Mouse (Mus musculus) intestine, postnatal 0 days (tissue): ENCODE data around the gene Gpr132. TPM values are rescaled to one million over a fixed set of nuclear protein-coding genes. Genes with fewer than 3 reads are reported as not detected.

Source experiments
- ATAC-seq: fragments of 200-750 bp; cut with Nextera tagmentation; 2 replicates; pipeline ENCODE4 v1.8.0; 2017; ENCODE audit warnings: mild to moderate bottlenecking, moderate TSS enrichment, moderate library complexity
- H3K27ac ChIP-seq: fragments of 300-500 bp; sonication (generic); 2 replicates; pipeline ENCODE4 v1.5.1; 2014; ENCODE audit warnings: mild to moderate bottlenecking, low read depth, low read length, moderate library complexity
- H3K27me3 ChIP-seq: fragments of 300-500 bp; sonication (generic); replicated peaks from 2 replicates; pipeline ENCODE4 v1.6.1; 2014; ENCODE audit warnings: low read length, mixed read lengths; ENCODE audit not compliant: control insufficient read depth, insufficient read depth
- H3K36me3 ChIP-seq: fragments of 300-500 bp; sonication (generic); 2 replicates; pipeline ENCODE4 v1.6.1; 2014; ENCODE audit warnings: mild to moderate bottlenecking, moderate library complexity; ENCODE audit not compliant: control insufficient read depth, insufficient read depth
- H3K4me1 ChIP-seq: fragments of 300-500 bp; sonication (generic); replicated peaks from 2 replicates; pipeline ENCODE4 v1.6.1; 2014; ENCODE audit warnings: antibody characterized with exemption, low read length, mixed read lengths; ENCODE audit not compliant: control insufficient read depth, insufficient read depth
- H3K4me2 ChIP-seq: fragments of 300-500 bp; sonication (generic); replicated peaks from 2 replicates; pipeline ENCODE4 v1.6.1; 2014; ENCODE audit warnings: low read depth, mild to moderate bottlenecking, moderate library complexity
- H3K4me3 ChIP-seq: fragments of 300-500 bp; sonication (generic); 2 replicates; pipeline ENCODE4 v1.5.1; 2014; ENCODE audit warnings: low read depth, low read length
- H3K9ac ChIP-seq: fragments of 300-500 bp; sonication (generic); 2 replicates; pipeline ENCODE4 v1.6.1; 2014; ENCODE audit warnings: mild to moderate bottlenecking, low read depth, low read length
- H3K9me3 ChIP-seq: fragments of 300-500 bp; sonication (generic); 2 replicates; pipeline ENCODE4 v1.6.1; 2016; ENCODE audit warnings: mixed run types; ENCODE audit not compliant: control insufficient read depth
- CTCF ChIP-seq: sonication (generic); IDR thresholded peaks from 2 replicates; pipeline ENCODE4 v1.5.1; 2016; ENCODE audit warnings: low read depth, mild to moderate bottlenecking, control low read depth, antibody characterized with exemption, moderate library complexity
- WGBS: fragments of 180-500 bp; shearing (Covaris S2); extraction: QIAGEN DNeasy Blood & Tissue Kit; methylation state at CpG from one replicate; pipeline ENCODE4 v1.1.7; 2014; 5-methylcytosine and 5-hydroxymethylcytosine counted together
- polyA plus RNA-seq: library from polyadenylated mRNA; unstranded; fragments of >200 nt; fragmentation: Nextera tagmentation; extraction: Ambion mirVana; gene quantifications from 2 replicates; pipeline ENCODE4 v1.2.1, GENCODE M21; 2015

The Gpr132 gene
- polyA plus RNA-seq, 1 experiment from 2014 or later = 0.30 TPM

DNA sequence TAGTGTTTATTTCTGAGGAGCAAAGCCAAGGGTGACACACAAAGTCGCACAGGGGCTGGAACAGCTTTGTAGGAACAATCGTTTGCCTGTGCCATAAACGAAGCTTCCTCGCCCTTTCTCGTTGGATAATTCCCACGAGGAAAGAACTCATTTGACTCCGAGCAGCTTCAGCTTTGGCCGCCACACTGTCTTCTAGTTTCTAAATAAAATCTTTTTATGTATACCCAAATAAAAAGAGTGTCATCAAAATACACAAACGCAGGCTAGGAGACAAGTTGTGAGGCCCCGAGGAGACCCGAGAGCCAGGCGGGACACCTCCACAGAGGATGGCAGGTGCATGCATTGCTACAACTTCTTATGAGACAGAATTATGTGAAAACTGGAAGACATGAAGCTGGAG, 30.3 kb upstream of the Gpr132 start:
- Histone ChIP-seq H3K27me3 (0 out of 2 replicates have a peak, but pooled peaks cover 4% of the 10 kb centered on the region), H3K9me3 (no peaks in the 10 kb centered on the region), H3K36me3 (no peaks in the 10 kb centered on the region), H3K27ac (no peak overlapping the region), H3K9ac (no peak overlapping the region), H3K4me2 (no peak overlapping the region), H3K4me1 (no peaks in the 10 kb centered on the region), H3K4me3 (no peak overlapping the region)
- no peak for ATAC-seq
- no peak for TF ChIP-seq CTCF
- WGBS = 52% methylated on average over 12 of the region's 12 CpGs

DNA sequence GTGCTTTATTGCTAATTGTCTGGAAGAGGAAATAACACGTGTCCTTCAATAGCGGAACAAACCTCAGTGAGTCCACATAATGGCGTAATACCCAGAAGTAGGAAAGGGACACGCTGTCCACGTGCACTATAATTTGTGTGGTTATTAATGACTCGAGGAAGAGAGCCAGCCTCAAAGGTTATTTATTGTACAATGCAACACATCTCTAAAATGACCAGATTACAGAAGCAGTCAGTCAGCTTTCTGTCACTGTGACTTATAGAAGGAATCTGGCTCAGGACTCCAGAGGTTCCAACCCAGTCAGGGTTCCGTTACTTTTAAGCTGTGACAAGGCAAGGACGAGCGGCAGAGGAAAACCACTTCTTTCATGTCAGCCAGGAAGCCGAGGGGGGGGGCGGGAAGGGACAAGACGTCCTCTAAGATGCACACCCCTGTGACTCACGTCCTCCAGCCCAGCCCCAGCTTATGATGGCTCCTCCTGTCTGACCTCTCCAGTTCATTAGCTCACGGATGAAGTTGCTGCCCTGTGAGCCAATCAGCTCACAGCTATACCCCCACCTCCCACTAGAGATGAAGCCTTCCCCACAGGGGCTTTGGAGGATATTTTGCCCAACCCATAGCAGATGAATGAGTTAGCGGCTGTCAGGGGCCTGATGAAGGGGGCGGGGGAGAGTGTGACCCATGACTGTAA, 29.6 kb upstream of the Gpr132 start:
- H3K9ac ChIP-seq = no peak overlapping the region
- no peaks in the 10 kb centered on the region for H3K36me3 ChIP-seq
- no peaks in the 10 kb centered on the region for H3K9me3 ChIP-seq
- H3K4me3 ChIP-seq = no peak overlapping the region
- H3K27ac ChIP-seq = no peak overlapping the region
- H3K27me3 ChIP-seq = 0 out of 2 replicates have a peak, but pooled peaks cover 4% of the 10 kb centered on the region
- TF ChIP-seq CTCF = no peak
- no peaks in the 10 kb centered on the region for H3K4me1 ChIP-seq
- WGBS = 17% methylated on average over 16 of the region's 16 CpGs
- no peak overlapping the region; the same call in 1 of the 2 replicates for H3K4me2 ChIP-seq
- ATAC-seq = peak; percentile 84

DNA sequence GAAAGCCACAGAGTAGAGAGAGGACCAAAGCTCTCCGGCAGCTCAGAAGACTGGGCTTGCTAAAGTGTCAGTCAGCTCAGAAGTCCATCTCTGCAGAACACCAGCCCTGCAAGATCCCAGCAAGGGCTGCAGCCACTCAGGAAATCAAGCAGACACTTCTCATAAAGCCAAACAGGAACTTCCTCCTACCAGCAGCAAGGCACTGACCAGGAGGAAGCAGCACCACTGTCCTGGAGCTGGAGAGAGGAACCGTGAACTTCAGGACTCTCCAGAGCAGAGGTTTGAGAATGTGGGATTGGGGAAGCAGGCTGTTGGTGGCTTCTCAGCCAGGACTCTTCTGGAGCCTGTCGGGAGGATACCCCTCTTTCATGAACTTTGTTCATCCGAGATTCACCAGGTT, 26.9 kb upstream of the Gpr132 start:
- 54% methylated on average over 4 of the region's 4 CpGs for WGBS
- ATAC-seq = no peak
- H3K4me1 ChIP-seq = no peaks in the 10 kb centered on the region

DNA sequence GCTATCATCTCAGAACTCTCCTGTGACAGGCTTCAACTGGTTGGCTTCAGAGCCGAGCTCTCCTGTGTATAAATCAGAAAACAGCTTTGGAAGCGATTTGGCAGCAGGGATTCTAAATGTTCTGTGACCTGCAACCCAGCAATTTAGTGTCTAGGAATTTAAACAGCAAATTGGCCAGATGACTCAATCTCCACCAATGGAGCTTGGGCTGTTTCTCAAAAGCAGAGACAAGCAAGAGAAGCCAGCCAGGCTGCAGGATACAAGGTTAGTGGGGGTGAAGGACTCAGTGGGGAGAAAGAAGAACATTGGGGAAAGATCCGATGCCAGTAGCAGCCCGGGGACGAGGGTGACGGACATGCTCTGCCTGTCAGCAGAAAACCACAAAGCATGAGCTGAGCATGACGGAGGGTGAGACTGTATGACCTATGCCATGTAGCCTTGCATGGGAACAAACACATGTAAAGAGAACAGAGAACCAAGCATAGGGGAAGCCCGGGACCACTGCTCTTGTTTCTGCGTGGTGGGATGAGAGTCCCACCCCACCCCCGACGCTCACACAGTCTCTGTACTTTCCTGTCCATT, 26.4 kb upstream of the Gpr132 start:
- no peak for TF ChIP-seq CTCF
- no peak for ATAC-seq
- no peaks in the 10 kb centered on the region for H3K9me3 ChIP-seq
- H3K27me3 ChIP-seq = 0 out of 2 replicates have a peak, but pooled peaks cover 4% of the 10 kb centered on the region
- 76% methylated on average over 11 of the region's 11 CpGs for WGBS
- H3K4me2 ChIP-seq = no peak overlapping the region
- H3K9ac ChIP-seq = no peak overlapping the region
- H3K4me1 ChIP-seq = no peaks in the 10 kb centered on the region
- H3K27ac ChIP-seq = no peak overlapping the region
- H3K4me3 ChIP-seq = no peak overlapping the region
- no peaks in the 10 kb centered on the region for H3K36me3 ChIP-seq

More for the DNA sequence above, 26.9 kb upstream of the Gpr132 start:
- H3K4me3 ChIP-seq = no peak overlapping the region
- H3K36me3 ChIP-seq = no peaks in the 10 kb centered on the region
- no peak overlapping the region for H3K9ac ChIP-seq
- H3K27ac ChIP-seq = 0 out of 2 replicates have a peak overlapping the region, but pooled peaks have one; percentile 21
- no peak overlapping the region for H3K4me2 ChIP-seq
- H3K27me3 ChIP-seq = 0 out of 2 replicates have a peak, but pooled peaks cover 4% of the 10 kb centered on the region
- no peak for TF ChIP-seq CTCF
- H3K9me3 ChIP-seq = no peaks in the 10 kb centered on the region

DNA sequence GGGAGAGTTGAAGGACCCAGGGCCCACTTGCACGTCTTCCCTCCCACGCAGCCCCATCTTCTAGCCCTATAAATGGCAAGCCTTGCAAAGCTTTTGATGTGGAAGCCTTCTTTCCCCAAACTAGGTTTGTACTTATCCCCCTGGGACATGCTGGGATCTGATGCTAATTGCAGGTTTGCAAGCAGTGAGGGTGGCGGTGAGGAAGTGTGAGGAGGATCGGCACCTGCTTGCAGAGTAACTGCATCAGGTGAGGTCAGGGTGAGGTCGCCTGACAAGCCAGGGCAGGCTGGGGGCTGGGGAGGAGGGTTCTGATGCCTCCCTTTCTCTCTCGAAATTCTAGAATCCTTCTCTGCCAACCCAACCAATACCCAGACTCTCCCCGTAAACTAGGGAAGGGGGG, 17.4 kb upstream of the Gpr132 start:
- no peak overlapping the region for H3K27ac ChIP-seq
- no peak for ATAC-seq
- H3K36me3 ChIP-seq = no peaks in the 10 kb centered on the region
- H3K4me3 ChIP-seq = no peak overlapping the region
- H3K4me2 ChIP-seq = no peak overlapping the region
- no peaks in the 10 kb centered on the region for H3K4me1 ChIP-seq
- H3K27me3 ChIP-seq = no peaks in the 10 kb centered on the region
- 49% methylated on average over 7 of the region's 7 CpGs for WGBS
- no peaks in the 10 kb centered on the region for H3K9me3 ChIP-seq
- no peak overlapping the region for H3K9ac ChIP-seq
- no peak for TF ChIP-seq CTCF

DNA sequence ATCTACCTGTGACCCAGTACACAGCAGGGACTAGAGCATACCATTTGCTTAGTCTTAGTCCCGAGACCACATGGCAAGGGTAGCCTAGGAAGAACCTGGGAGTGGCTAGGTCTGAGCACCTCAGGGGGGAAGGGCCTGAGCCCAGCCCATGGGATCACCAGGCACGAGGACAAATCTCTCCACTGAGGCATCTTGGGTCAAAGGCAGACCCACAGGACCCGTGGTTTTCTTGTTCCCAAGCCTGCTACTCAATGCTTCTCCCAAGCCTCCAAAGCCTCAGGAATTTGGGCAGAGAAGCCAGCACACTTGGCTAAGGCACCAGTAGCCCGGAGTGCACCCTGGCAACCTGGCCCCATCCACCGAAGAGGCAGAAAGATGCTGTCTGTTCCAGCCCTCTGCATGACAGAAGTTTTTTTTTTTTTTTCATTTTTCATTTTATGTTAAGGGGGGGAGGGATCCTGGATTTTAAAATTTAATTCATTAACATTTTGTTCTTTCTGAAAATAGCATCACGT, 13.3 kb upstream of the Gpr132 start:
- peaks cover 11% of the 10 kb centered on the region; the same call in 1 of the 2 replicates for H3K4me1 ChIP-seq
- H3K27me3 ChIP-seq = no peaks in the 10 kb centered on the region
- no peak for ATAC-seq
- H3K9me3 ChIP-seq = no peaks in the 10 kb centered on the region
- 57% methylated on average over 6 of the region's 6 CpGs for WGBS
- H3K36me3 ChIP-seq = no peaks in the 10 kb centered on the region
- H3K4me2 ChIP-seq = no peak overlapping the region
- H3K27ac ChIP-seq = no peak overlapping the region
- no peak for TF ChIP-seq CTCF
- no peak overlapping the region for H3K4me3 ChIP-seq
- no peak overlapping the region for H3K9ac ChIP-seq
